Mouse (Mus musculus): ENCODE measurements around the gene Bach1. TPM values are rescaled to one million over a fixed set of nuclear protein-coding genes. Genes with fewer than 3 reads are reported as not detected.

Bach1 gene
- total and polyA plus RNA-seq, 2 experiments from 2014 or later = 13.1 to 34.2 TPM

- TF ChIP-seq CTCF (IDR thresholded peaks at IDR 0.05; ENCODE audit: low read depth) = no peak
- Histone ChIP-seq H3K36me3 (ENCODE audit: insufficient read depth, low read length) (no peaks in the 10 kb centered on the region), H3K27ac (no peak overlapping the region), H3K4me1 (ENCODE audit: insufficient read depth, low read length) (no peaks in the 10 kb centered on the region), H3K9ac (replicated peaks; ENCODE audit: low read length) (no peak overlapping the region), H3K4me3 (ENCODE audit: low read length) (no peak overlapping the region), H3K27me3 (ENCODE audit: insufficient read depth, low read length) (no peaks in the 10 kb centered on the region), H3K9me3 (ENCODE audit: low read length) (no peaks in the 10 kb centered on the region), H3K4me2 (ENCODE audit: low read depth, low read length) (no peak overlapping the region)
- ATAC-seq (no peak), DNase-seq (ENCODE audit: low spot score) (no peak)
- whole genome bisulfite sequencing = 83% methylated on average over 4 of the region's 4 CpGs
These were observed 32.1 kb upstream of the Bach1 start for GRCm38 (mm10) chr16:87666620-87667004.

DNA sequence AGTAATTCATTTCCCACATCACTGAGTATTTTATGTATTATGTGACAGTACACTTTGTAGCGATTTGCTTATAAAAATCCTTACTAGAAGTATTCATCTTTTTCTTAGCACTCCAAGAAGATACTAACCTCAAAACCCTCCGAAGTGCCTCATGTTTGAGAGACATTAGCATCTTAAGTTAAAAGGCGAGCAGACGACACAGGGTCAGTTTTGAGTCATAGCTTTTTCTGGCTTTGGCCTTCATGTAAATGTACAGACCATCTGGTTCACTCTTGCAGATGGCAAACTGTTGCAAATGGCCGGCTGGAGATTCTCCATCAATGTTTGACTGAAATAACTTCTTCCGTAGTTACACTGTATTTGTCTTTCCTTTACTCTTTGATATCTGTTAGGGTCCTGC, 30.7 kb upstream of the Bach1 start:
- H3K9me3 ChIP-seq (ENCODE audit: low read length) = no peaks in the 10 kb centered on the region
- H3K4me1 ChIP-seq (ENCODE audit: insufficient read depth, low read length) = no peaks in the 10 kb centered on the region
- no peak for TF ChIP-seq CTCF (IDR thresholded peaks at IDR 0.05; ENCODE audit: low read depth)

DNA sequence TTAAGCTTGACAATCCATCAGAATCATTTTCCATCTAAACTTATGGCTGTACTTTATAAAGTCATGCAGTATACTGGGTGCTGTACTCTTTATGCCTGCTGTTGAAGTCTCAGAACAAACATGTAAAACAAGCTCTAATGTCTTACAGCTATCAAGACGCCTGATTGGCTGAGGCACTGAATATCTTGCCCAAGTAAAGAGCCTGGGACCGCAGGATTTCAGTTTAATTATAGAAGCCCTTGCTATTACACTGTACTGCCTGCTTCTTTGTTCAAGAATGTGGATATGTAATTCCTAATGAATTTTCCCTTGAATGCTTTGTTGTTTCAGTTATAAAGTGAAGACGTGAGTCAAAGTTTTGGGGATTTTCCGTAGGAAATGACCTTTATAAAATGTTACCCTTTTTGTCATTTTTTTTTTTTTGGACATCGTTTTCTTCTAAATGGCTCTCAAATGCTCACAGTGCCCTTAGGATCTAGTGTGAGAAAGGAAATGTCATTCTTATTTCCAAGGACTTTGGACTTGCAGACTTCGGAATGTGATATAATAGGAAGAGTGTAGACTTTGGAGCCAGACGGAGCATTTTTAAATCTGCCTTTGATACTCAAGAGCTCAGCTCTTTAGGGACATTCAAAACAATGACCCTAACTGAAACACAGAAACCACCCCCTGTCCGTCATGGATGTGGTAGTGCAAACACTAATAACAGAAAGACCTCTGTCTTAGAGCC, 28.5 kb upstream of the Bach1 start:
- Histone ChIP-seq H3K4me2 (ENCODE audit: low read depth, low read length) (no peak overlapping the region), H3K9ac (replicated peaks; ENCODE audit: low read length) (no peak overlapping the region), H3K27me3 (ENCODE audit: insufficient read depth, low read length) (no peaks in the 10 kb centered on the region), H3K4me1 (ENCODE audit: insufficient read depth, low read length) (no peaks in the 10 kb centered on the region), H3K9me3 (ENCODE audit: low read length) (no peaks in the 10 kb centered on the region), H3K4me3 (ENCODE audit: low read length) (no peak overlapping the region), H3K27ac (no peak overlapping the region), H3K36me3 (ENCODE audit: insufficient read depth, low read length) (no peaks in the 10 kb centered on the region)
- WGBS = 69% methylated on average over 8 of the region's 8 CpGs
- TF ChIP-seq CTCF (IDR thresholded peaks at IDR 0.05; ENCODE audit: low read depth) = no peak
- ATAC-seq = no peak
- no peak for DNase-seq (ENCODE audit: low spot score)

More for the DNA sequence above, 30.7 kb upstream of the Bach1 start:
- Histone ChIP-seq H3K4me2 (ENCODE audit: low read depth, low read length) (no peak overlapping the region), H3K27me3 (ENCODE audit: insufficient read depth, low read length) (no peaks in the 10 kb centered on the region), H3K4me3 (ENCODE audit: low read length) (no peak overlapping the region), H3K27ac (no peak overlapping the region), H3K9ac (replicated peaks; ENCODE audit: low read length) (no peak overlapping the region), H3K36me3 (ENCODE audit: insufficient read depth, low read length) (no peaks in the 10 kb centered on the region)
- ATAC-seq (no peak), DNase-seq (ENCODE audit: low spot score) (no peak)
- WGBS = 80% methylated on average over 6 of the region's 6 CpGs

DNA sequence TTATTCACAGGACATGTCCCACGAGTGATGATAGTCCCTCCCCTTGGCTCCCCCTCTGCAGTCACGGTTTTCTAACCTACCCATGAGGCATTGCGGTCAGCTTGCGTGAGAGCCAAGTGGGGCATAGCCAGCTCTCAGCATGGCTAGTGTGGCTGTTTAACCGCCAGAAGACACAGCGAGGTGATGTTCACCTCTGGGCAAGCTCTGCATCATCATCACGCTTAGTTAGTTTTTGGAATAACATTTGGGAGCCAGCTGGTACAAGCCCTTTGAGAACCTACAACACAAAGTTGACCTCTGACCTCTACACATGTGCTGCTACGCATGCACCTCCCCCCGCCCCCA, 28.0 kb upstream of the Bach1 start:
- Histone ChIP-seq H3K4me2 (ENCODE audit: low read depth, low read length) (no peak overlapping the region), H3K4me1 (ENCODE audit: insufficient read depth, low read length) (no peaks in the 10 kb centered on the region), H3K27ac (no peak overlapping the region), H3K27me3 (ENCODE audit: insufficient read depth, low read length) (no peaks in the 10 kb centered on the region), H3K9ac (replicated peaks; ENCODE audit: low read length) (no peak overlapping the region), H3K4me3 (ENCODE audit: low read length) (no peak overlapping the region), H3K36me3 (ENCODE audit: insufficient read depth, low read length) (no peaks in the 10 kb centered on the region), H3K9me3 (ENCODE audit: low read length) (no peaks in the 10 kb centered on the region)
- DNase-seq (ENCODE audit: low spot score) (peak; percentile 19), ATAC-seq (peak; percentile 77)
- WGBS = 66% methylated on average over 9 of the region's 9 CpGs
- TF ChIP-seq CTCF (IDR thresholded peaks at IDR 0.05; ENCODE audit: low read depth) = no peak

DNA sequence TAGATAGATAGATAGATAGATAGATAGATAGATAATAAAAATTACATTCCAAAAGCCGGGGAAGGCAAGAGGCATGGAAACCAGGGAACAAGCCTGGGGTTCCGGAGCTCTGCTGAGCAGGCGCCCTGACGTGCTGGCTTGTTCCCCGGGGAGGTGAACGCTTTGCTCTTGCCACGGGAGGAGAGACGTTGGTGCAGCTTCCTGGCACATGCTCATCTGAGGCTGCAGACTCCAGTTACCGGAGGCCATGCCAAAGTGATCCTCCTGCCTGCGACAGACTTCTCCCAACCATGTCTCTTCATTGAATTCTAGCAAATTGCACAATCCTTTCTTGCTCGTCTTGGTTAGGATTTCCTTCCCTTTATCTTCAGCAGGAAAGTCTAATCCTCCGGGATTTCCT, 27.4 kb upstream of the Bach1 start:
- H3K4me1 ChIP-seq (ENCODE audit: insufficient read depth, low read length) = no peaks in the 10 kb centered on the region
- H3K27me3 ChIP-seq (ENCODE audit: insufficient read depth, low read length) = no peaks in the 10 kb centered on the region
- no peak for TF ChIP-seq CTCF (IDR thresholded peaks at IDR 0.05; ENCODE audit: low read depth)
- no peak overlapping the region for H3K4me2 ChIP-seq (ENCODE audit: low read depth, low read length)
- no peak overlapping the region for H3K9ac ChIP-seq (replicated peaks; ENCODE audit: low read length)
- no peaks in the 10 kb centered on the region for H3K36me3 ChIP-seq (ENCODE audit: insufficient read depth, low read length)
- H3K4me3 ChIP-seq (ENCODE audit: low read length) = no peak overlapping the region
- 75% methylated on average over 12 of the region's 12 CpGs for WGBS
- H3K27ac ChIP-seq = no peak overlapping the region
- DNase-seq (ENCODE audit: low spot score) = no peak
- H3K9me3 ChIP-seq (ENCODE audit: low read length) = no peaks in the 10 kb centered on the region
- ATAC-seq = no peak

DNA sequence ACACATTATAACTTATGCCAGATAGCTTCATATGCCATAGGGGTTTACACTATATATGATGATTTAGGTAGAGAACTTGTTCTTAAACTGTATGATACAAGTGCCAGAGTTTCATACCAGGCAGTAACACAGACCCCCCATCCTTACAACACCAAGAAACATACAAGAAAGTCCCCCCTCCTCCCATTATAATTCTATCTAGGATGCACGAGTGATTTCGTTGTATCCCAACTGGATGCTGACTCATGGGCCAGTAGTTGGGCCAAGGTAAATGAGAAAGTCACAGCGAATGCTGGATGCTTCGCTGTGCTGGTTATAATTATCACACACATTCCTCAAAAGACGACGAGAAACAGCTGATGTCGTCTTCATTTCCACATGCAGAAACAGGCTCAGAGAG, 25.6 kb upstream of the Bach1 start:
- Histone ChIP-seq H3K4me1 (ENCODE audit: insufficient read depth, low read length) (no peaks in the 10 kb centered on the region), H3K4me2 (ENCODE audit: low read depth, low read length) (no peak overlapping the region), H3K36me3 (ENCODE audit: insufficient read depth, low read length) (no peaks in the 10 kb centered on the region), H3K4me3 (ENCODE audit: low read length) (no peak overlapping the region), H3K27ac (no peak overlapping the region), H3K27me3 (ENCODE audit: insufficient read depth, low read length) (no peaks in the 10 kb centered on the region), H3K9me3 (ENCODE audit: low read length) (no peaks in the 10 kb centered on the region), H3K9ac (replicated peaks; ENCODE audit: low read length) (no peak overlapping the region)
- WGBS = 90% methylated on average over 7 of the region's 7 CpGs
- no peak for TF ChIP-seq CTCF (IDR thresholded peaks at IDR 0.05; ENCODE audit: low read depth)
- DNase-seq (ENCODE audit: low spot score) (no peak), ATAC-seq (no peak)

DNA sequence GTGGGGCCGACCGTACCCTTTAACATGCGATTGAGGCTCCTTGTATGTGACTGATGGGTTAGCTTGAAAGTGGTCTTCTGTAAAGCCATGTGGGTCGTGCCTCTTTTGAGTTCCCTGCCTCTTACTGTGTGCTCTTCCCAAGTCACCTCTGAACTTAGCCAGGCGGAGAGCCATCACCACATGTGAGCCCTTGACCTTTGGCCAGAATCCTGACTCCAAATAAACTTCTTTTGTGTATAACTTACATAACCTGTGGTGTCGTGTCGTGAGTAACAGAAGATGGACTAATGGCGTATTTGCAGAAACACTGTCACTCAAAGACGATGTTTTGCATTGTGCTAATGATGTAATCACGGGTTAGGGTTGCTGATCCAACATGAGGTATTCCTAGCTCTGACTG, 22.6 kb upstream of the Bach1 start:
- Histone ChIP-seq H3K4me3 (ENCODE audit: low read length) (no peak overlapping the region), H3K27me3 (ENCODE audit: insufficient read depth, low read length) (no peaks in the 10 kb centered on the region), H3K9me3 (ENCODE audit: low read length) (no peaks in the 10 kb centered on the region), H3K36me3 (ENCODE audit: insufficient read depth, low read length) (no peaks in the 10 kb centered on the region), H3K27ac (no peak overlapping the region), H3K9ac (replicated peaks; ENCODE audit: low read length) (no peak overlapping the region), H3K4me2 (ENCODE audit: low read depth, low read length) (no peak overlapping the region), H3K4me1 (ENCODE audit: insufficient read depth, low read length) (no peaks in the 10 kb centered on the region)
- WGBS = 64% methylated on average over 10 of the region's 10 CpGs
- no peak for TF ChIP-seq CTCF (IDR thresholded peaks at IDR 0.05; ENCODE audit: low read depth)
- DNase-seq (ENCODE audit: low spot score) (no peak), ATAC-seq (no peak)

All from hindbrain, postnatal 0 days (tissue).